Mouse (Mus musculus) kidney, postnatal 10 days (tissue): ENCODE measurements around the gene Gli3.

ENCODE experiments used
- DNase-seq: peaks from one replicate; pipeline ENCODE4 v3.0.0; 2021; ENCODE audit warnings: mixed read lengths

Gli3 gene

DNA sequence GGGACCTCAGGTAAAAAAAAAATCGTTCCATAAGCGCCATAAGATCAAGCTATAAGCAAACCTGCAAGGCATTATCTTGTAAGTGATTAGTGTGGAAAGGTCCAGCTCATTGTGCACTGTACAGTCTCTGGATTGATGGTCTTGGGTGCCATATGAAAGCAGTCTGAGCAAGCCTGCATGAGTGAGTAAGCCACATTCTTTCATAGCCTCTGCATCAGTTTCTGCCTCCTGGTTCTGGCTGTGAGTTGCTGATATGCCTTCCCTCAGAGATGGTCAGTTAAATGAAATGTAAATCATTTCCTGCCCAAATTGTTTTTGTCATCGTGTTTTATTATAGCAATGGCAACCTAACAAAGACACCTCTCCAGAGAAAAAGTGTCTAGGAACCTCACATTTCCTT, 98.4 kb downstream of the Gli3 start:
- DNase-seq, result no peak

DNA sequence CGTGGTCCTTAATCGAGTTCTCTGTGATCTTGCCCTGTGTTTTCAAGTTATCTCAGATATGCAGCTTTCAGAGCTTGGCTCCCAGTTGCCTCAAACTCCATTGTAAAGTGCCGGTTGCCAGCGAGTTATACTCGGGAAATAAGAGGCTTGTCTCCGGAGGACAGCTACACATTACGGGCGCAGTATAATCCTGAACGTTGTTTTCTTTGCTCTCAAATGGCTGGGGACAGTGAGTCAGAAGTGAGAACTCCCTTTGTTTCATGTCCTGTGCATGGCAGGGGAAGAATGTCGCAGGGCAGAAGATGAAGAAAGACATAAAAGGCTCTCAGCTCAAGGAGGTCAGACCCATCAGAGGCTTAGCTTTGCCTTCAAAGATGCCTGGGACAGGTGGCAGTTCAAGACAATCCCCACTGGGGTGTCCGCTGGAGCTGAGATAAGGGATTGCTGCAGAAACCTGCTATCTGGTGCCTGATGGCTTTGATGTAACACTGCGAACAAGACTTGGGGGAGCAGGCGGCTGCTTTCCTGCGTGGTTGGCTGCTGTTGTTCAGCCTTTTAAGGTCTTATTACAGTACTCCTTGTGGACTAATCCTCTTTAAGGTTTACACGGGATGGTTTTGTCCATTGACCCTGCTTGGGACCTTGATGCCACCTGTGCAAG, 108.0 kb downstream of the Gli3 start:
- DNase-seq, result no peak

DNA sequence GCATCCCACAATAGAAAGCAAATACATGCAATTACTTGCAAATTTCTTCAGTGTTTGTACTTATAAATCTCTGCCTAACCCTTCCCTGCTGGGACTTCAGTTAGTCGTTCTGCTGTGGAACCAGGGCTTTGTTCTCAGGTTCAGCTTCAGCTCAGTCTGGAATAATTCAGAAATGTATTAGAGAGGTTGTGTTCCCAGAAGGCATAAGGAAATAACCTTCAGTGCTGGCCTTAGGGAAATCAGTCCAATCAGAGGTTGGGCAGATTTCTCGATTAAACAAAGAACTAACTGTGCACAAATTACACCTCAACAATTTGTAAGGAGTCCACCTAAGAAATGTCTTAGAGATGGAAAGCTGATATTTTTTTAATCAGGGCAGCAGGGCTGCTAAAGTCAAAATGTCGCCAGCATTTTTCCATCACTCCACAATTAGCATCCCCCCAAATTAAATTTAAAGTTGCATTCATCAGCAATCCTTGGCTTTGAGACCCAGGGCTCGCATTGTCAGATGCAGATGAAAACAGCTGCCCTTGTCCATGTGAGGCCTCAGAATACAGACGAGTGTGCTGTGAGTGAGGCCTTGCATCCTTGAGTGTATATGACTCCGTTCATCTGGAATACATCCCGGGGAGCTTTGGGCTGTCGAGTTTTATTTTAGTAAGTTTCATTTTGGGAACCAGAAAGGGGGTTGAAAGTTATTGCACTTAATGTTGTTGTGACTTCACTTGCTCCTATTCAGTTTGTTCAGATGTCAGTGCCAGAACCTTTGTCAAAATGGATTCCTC, 114.3 kb downstream of the Gli3 start:
- DNase-seq, result no peak

DNA sequence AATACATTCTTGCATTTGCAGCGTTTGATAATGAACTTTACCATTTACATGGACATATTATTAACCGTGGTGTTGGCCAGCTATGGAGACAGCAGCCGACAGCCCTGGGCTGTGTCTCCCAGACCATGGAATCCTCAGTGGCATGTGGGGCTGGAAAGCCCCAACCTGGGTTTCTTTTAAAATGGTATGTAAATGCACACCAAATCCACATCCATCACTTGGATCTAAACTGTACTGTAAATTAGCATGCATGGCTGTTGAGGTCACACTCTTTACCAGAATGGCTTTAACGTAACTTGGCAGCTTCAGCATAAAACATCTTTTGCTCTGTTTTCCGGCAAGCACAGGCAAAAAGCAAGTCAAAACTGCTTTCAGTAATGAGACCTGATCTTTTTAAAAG, 117.4 kb downstream of the Gli3 start:
- DNase-seq, result no peak

DNA sequence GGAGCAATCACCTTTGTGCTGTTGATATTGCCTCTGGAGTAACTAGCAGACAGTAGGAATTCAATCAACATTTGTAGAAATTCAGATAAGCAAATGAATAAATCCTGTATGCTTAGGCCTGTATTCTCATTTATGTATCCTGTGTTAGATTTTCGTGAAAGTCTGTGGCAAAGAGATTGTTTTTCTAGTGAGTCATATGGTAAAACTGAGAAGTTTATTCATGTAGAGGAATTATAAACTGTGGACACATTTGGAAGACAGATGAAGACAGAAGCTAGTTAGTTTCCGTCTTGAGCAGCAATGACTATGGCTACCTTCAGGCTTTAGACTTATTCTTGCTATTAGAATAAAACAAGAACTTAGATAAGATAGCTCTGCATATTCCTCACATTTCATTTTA, 122.9 kb downstream of the Gli3 start:
- DNase-seq, result no peak

DNA sequence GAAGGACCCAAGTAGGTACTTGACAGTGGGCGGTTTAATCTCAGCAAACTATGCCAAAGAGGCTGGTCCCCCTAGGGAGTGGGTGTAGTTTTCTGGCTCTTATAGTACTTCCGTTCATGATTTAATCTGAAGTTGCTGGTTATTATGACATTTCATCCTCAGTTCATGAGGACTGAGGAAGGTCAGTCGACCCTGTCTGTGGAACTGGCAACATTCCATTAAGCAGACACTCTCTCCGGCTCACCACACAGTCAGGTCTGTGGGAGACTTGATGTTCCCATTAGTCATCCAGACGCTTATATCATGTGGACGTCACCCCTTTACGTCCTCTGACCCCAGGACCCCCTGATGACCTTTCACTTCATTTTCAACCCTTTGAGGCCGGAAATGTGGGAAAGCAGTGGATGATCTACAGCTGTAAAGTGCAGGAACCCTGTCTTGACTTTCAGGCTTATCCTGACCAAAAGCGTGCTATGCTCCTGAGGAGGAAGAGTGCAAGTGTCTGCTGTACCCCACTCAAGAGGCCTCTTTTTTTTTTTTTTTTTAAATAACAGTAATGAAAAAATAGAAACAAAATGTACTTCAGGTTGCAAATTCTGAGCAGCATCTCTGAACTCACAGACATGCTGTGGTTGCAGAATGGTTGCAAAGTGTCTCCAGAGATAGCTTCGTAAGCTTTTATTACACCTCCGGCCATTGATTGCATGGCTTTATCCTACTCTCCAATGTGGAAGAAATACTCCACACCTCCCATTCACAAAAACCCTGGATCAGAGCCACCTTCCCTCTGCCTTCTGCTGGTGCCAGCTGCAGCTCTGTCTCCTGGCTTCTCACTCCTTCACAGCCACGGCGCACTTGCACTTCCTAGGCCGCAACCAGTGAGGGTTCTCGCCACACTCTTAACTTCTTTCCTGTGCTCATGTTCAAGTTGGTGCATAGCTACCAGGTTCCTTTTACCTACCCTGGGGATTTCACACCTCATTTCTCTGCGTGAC, 125.5 kb downstream of the Gli3 start:
- DNase-seq, result peak; percentile 56

DNA sequence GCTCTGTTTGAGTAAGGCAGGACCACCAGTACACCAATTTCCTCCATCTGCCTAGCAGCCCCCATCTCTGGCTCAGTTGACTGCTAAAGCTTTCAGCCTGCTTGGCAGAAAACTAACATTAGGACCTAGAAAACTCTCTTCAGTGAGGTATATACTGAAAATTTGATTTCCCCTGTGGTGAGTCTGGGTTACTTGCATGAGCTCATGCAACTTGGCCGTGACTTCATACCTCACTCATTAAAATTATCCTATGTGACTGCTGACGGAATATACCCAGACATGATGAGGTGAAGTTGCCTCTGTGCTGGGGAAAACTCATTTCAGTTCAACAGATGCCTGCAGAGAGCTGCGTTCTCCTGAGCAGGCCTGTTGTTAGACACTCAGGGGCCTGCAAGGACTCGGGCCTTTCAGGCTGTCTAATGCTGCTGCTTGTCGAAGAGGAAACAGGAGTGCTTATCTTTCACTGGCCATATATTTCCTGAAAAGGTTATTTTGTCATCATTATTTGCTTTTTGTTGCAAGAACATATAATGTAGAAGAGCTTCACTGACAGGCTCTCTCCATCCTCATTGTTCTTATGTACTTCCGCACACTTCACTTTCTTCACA, 127.4 kb downstream of the Gli3 start:
- no peak for DNase-seq

DNA sequence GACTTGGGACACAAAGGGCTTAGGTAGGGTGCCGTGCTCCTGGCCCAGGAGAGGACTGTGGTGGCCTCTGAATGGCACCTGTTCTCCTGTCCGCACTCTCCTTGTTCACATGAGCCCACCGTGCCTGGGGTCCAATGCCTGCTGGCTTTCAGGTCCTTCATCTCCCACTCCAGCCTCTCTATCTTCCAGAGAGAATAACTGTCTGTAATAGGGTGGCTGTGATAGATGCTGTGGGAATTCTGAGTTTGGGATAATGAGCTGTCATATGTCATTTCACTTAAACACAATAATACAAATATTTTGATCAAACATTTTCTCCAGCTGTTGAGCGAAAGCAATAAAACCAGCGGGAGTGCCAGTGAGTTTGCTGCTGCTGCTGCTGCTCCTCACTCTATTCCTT, 133.6 kb downstream of the Gli3 start:
- DNase-seq, result no peak

DNA sequence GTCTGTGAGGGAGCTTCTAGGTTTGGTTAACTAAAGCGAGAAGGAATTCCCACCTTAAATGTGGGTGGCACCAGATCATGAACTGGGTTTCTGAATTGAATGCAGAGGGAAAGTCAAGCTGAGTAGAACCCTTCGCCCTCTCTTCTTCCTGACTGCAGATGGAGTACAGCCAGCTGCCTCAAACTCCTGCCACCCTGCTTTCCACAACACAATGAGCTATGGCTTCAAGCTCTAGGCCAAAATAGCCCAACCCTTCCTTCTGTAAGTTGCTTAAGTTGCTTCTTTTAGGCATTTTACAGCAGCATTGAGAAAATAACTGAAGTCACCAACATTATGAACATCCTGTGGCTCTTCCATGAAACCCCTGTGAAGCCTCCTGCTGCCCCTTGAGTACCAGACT, 136.7 kb downstream of the Gli3 start:
- no peak for DNase-seq

DNA sequence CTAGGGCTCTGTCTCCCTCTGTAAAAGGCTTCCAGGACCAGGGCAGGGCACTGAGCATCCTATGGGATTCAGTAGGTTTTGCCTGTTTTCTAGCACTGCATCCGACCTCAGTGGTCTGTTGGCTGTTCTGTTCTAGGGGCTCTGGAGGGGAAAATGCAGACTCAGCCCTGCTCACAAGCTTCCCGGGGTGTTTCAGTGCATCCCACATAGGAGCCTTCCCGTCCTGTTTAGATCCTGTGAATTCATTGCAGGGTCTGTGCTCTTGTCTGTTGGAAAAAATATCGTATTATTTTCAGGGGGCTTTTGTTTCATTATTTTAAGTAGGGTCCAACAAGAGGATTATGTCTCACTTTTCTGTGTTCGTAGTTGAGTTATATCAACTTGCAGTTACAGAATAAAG, 139.1 kb downstream of the Gli3 start:
- DNase-seq, result no peak

DNA sequence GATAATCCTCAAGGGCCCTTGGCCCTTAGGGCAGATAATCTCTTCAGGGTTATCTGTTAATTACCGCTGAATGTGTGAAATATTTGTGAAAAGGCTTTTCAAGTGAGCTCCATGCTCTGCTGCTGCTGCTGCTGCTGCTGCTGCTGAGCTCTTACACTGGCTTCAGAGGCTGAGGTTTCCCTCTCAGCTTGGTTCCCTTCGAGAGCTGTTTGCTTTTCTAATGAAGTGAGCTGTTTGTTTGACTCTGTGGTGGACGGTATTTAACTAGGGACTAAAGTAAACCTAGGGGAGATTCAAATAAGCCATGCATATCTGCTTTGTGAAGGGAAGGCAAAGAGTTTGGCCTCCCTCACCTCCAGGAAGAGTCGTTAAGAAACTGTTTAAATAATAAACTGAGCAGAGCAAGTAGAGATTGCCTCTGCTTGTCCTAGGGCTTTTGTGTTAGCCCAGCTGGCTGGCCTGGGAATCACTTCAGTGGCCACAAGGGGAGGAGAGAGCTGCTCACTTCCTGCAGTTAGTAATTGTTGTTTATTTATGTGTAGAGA, 139.7 kb downstream of the Gli3 start:
- no peak for DNase-seq

DNA sequence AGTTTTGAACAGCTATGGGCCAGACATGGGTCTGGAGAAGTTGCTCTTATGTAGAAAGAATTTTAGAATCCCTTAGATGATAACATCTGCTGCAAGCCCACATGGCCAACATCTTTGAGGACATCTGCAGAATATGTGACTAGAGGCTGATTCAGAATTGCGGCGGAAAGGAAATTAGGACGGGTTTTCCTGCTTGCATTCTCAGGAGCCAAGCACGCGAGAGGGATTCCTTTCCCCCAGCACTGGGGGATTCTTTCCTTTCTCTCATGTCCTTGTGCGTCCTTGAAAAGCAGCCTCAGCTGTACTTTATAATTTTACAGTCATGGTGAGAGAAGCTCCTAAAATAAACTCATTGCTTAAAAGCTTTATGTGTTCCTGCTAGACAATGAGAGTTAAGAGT, 141.0 kb downstream of the Gli3 start:
- no peak for DNase-seq

DNA sequence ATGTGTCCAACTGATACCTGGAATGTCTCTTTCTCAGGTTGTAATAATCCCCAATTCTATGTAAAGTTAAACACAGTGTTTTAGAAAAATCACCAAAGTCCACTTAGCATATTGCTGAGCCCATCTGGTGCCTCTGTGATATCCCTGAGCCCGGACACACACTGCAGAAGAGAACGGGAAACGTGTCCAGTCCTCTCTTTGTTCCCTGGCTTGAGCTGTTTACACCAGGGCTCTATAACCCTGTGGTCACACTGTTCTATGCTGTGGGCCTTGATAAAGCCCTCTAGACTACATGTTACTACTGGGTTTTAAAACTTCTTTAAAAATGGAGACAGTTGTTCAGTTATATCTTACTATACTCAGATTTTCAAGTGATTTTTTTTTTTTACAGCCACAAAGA, 154.4 kb downstream of the Gli3 start:
- DNase-seq, result no peak

DNA sequence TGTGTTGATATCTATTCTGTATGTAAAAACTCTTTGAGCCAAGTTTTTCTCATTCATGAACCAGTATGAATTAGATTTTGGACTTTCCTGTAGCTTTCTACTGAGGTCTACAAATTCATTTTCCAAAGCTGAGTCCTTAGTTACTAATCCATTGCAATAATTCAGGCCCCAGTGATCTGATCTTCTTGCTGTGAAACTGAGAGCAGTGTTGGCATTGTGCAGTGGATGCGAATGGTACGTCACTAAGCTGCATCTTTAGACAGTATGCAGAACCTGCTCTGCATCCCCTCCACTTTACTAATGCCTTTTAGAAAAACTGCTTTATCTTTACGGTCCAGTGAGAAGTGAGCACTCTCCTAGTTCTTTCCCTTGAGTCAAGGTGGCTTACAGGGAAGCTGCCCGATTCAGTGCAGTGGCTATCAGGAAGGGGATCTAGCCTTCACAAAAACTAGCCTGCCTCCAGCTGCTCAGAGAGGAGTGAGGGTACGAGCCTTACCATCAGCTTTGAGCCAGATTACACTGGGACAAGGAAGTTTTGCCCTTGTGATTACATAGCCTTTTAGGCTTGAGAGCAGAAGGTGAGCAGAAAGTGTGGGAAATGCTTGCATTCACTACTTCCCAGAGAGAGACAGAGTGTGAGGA, 155.1 kb downstream of the Gli3 start:
- no peak for DNase-seq

DNA sequence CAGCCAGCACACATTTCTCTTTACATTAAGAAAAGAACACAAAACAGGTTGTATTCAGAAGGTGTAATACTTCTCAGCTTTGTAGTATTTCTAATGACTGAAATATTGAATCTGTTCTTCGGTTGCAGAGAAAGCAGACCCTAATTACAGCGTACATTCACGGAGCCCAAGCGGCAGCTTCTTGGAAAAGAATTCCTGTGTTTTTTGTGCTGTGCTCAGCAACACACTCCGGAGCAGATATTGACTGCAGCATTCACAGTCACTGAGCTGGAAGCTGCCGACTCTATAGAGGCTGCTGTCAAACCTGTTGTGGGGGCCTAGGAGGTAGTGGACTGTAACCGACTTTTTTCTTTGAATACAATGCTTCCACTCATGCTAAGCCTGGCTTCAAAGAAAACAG, 158.0 kb downstream of the Gli3 start:
- DNase-seq, result no peak

DNA sequence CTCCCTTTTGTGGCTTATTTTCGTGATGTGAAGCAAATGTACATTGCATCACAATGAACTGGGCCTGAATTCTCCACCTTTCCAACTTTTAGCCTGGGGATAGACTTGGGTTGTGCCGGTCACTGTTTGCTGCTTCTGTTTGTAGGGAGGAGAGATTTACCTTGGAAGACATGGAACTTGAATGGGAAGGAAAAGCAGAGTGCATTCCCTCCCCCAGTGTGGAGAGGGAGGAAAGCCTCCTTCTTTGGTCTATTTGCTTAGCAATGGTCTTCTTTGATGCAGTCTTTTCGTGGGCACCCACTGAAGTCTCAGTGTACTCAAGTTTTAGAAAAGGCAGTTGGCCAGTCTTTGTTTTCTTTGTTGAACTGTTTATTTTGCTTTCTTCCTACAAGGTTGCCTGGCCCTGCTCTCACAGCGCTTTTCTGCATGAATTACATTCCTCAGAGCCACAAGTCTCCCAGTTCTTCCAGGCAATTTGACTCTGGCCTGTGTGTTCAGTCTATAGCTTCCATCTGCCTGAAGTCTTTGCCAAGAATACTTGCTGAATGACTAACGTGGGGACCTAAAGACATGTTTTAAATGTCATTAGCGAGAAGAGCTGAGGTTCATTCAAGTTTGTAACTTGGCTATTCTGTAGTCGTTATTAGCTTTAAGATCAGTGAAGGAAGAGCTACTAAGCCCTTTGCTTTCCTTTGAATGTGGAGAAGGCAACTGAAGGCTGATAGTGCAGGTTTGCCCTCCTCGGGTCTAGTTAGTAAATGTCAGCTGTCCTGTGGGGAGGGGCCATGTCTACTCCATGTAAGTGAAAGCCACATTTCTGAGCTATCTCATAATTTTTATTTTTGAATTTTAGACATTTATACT, 161.7 kb downstream of the Gli3 start:
- no peak for DNase-seq

DNA sequence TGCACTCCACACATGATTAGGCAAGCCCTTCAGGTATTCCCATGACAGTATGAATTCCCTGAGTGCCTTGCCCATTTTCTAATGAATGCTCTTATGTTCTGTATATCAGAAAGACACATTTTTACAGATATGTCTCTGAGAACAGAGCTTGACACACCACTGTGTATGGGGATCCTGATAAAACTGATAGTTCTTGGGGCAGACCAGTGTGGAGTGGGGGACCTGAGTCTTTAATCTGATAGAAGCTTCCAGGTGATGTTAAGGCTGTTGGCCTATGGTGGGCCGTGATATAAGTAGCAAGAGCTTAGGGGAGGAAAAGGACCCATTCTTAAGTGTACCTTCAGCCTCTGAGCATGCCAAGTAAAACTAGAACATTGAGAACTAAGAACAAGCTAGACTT, 178.5 kb downstream of the Gli3 start:
- DNase-seq, result no peak

DNA sequence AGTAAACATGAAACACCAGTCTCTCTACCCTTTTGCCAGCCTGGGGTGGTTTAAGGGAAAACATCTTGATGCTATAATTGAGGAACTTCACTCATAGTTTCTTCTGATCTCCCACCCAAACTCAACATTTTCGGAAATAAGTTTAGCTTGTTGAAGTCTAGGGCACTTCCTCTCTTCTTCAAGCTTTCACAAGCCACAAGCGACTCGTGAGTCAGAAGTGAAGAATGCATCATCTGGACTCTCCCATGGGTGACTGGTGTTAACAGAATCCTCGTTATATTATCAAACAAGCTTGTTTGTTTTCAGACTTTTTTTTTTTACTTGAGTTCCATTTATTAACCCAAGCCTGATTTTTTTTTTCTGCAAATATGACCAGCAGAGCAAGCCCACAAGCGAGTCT, 197.5 kb downstream of the Gli3 start:
- no peak for DNase-seq

DNA sequence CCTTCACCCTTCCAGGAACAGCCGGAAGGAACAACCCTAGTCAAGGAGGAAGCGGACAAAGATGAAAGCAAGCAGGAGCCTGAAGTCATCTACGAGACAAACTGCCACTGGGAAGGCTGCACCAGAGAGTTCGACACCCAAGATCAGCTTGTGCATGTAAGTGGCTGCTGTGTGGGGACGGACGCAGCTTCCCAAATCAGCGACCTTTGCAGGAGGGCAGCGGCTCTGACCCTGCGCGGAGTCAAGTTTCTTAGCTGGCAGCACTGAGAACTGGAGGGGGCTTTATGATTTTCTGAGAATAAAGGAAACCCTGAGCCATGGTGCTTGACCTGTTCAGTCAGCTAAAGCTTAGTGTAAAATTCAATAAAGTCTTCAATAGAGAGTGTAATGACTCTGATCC, 199.3 kb downstream of the Gli3 start:
- no peak for DNase-seq

DNA sequence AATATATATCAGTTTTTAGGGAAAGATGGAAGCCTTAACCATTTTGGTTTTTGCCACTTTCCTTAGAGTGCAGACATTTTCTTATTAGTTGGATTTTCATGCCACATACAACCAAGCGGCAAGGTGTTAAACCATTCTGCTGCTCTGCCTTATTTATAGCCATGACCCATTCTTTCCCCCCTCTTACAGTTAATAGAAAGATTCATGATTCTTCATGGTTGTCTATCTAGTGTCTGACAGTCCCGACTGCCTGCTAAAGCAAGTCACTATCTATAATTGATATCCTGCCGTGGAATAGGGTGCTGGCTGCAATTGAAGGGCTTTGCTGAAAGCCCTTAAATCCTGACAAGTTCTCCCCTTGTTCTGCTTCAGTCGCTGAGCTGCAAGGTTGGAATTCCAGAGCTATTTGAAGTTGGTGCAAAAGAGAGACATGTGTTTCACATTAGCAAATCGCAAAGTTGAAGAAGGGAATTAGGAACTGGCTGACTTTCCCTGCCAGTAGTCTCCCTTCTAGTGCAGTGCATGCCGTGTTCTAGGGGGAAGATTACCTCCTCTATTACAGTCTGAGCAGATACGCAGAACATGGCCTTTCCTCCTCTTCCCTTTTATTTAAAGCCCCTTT, 201.7 kb downstream of the Gli3 start:
- DNase-seq, result no peak

DNA sequence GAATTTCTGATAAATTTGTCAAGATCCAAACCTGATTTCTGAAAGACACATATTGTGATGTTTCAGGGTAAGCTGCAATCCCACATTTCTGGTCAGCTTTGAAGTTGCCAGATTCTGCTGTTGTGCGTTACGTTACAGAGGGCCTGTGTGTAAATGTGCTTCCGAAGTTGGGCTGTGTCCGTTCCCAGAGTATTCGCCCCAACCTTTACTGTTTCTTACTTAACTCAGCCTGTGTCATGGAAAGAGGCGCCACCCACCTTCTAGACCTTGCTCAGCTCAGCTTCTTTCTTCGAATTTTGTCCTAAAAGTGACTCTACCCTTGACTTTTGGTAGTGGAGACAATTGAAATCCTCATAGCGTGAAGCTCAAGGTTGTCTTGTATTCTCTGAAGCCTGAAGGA, 202.5 kb downstream of the Gli3 start:
- no peak for DNase-seq
